Comparison of ENCODE assay signal across 8 mouse cellular contexts in genomic region chr11:114066951-114067762, GRCm38 (mm10). TPM values are rescaled to one million over a fixed set of nuclear protein-coding genes. Genes with fewer than 3 reads are reported as not detected.
DNase-seq lines count a peak whose midpoint lies in the region; ATAC-seq and TF ChIP-seq lines count a peak whose summit lies in the region.

Sdk2 (minus strand) TSS chr11:114067046.

- peak; percentile 34 for DNase-seq in WW6 (ENCODE audit: low read depth, low spot score)
- peak; percentile 30 for DNase-seq in cerebellum, adult 9-11 months
- DNase-seq in frontal cortex, postnatal 10 days (ENCODE audit: low spot score in 2 of 2) = peak; percentile 70 to 82
- peak; percentile 82 for DNase-seq in limb, embryonic 10.5 days (ENCODE audit: low spot score)
- DNase-seq in midbrain, postnatal 0 days (ENCODE audit: low spot score) = peak; percentile 76

- ATAC-seq in hindbrain, embryonic 16.5 days = peak; percentile 87
- peak; percentile 84 for ATAC-seq in midbrain, postnatal 0 days (ENCODE audit: low FRiP score)
- no peak for ATAC-seq in activated CD4-positive, CD25-positive, alpha-beta regulatory T cell, adult 4 months

- H3K27me3 ChIP-seq in hindbrain, embryonic 16.5 days (replicated peaks; ENCODE audit: control insufficient read depth, insufficient read depth, low read length) = peaks cover 15% of the 10 kb centered on the region
- peaks cover 92% of the 10 kb centered on the region for H3K27me3 ChIP-seq in limb, embryonic 10.5 days (ENCODE audit: low read depth, poor library complexity, severe bottlenecking)
- no peaks in the 10 kb centered on the region for H3K27me3 ChIP-seq in midbrain, postnatal 0 days (ENCODE audit: insufficient read depth, low read length)
- peaks cover 12% of the 10 kb centered on the region for H3K27me3 ChIP-seq in testis, adult 2 months (ENCODE audit: control insufficient read depth, insufficient read depth, low read length)

- peak within 1 kb of the TSS; percentile 87 for H3K4me2 ChIP-seq in hindbrain, embryonic 16.5 days (ENCODE audit: low read length)
- peak within 1 kb of the TSS; percentile 94 for H3K4me2 ChIP-seq in midbrain, postnatal 0 days (ENCODE audit: low read depth, low read length, poor library complexity, severe bottlenecking)

- H3K9ac ChIP-seq in hindbrain, embryonic 16.5 days (ENCODE audit: low read depth, low read length) = peak within 1 kb of the TSS; percentile 85
- H3K9ac ChIP-seq in midbrain, postnatal 0 days (replicated peaks; ENCODE audit: low read length, poor library complexity, severe bottlenecking) = peak within 1 kb of the TSS; percentile 64

- TF ChIP-seq POLR2A in testis, adult 2 months (IDR thresholded peaks at IDR 0.05; ENCODE audit: control insufficient read depth, low read depth, low read length) = no peak

- H3K27ac ChIP-seq in hindbrain, embryonic 16.5 days (ENCODE audit: low read depth, low read length) = peak within 1 kb of the TSS; percentile 90
- H3K27ac ChIP-seq in limb, embryonic 10.5 days = peak within 1 kb of the TSS; percentile 88
- H3K27ac ChIP-seq in midbrain, postnatal 0 days (ENCODE audit: low read depth, low read length) = peak within 1 kb of the TSS; percentile 52
- no peak within 1 kb of the TSS for H3K27ac ChIP-seq in testis, adult 2 months (ENCODE audit: control insufficient read depth, insufficient read depth, low read depth, low read length)

- no peaks in the 10 kb centered on the region for H3K9me3 ChIP-seq in hindbrain, embryonic 16.5 days (ENCODE audit: control insufficient read depth, low read length)
- H3K9me3 ChIP-seq in limb, embryonic 10.5 days (replicated peaks) = no peaks in the 10 kb centered on the region
- H3K9me3 ChIP-seq in midbrain, postnatal 0 days (ENCODE audit: low read length) = no peaks in the 10 kb centered on the region

- no peaks in the 10 kb centered on the region for H3K36me3 ChIP-seq in hindbrain, embryonic 16.5 days (ENCODE audit: control insufficient read depth, insufficient read depth, low read length)
- H3K36me3 ChIP-seq in limb, embryonic 10.5 days = no peaks in the 10 kb centered on the region
- no peaks in the 10 kb centered on the region for H3K36me3 ChIP-seq in midbrain, postnatal 0 days (ENCODE audit: insufficient read depth, low read length)
- no peaks in the 10 kb centered on the region for H3K36me3 ChIP-seq in testis, adult 2 months (ENCODE audit: control insufficient read depth, insufficient read depth, low read length)

- H3K4me1 ChIP-seq in hindbrain, embryonic 16.5 days (ENCODE audit: control insufficient read depth, insufficient read depth, low read depth, low read length) = peaks cover 45% of the 10 kb centered on the region
- H3K4me1 ChIP-seq in limb, embryonic 10.5 days = peaks cover 54% of the 10 kb centered on the region
- H3K4me1 ChIP-seq in midbrain, postnatal 0 days (ENCODE audit: insufficient read depth, low read length) = peaks cover 16% of the 10 kb centered on the region; the same call in 1 of the 2 replicates
- peaks cover 20% of the 10 kb centered on the region for H3K4me1 ChIP-seq in testis, adult 2 months (ENCODE audit: control insufficient read depth, insufficient read depth, low read length)

- TF ChIP-seq CTCF in midbrain, postnatal 0 days (IDR thresholded peaks at IDR 0.05) = peak; percentile 36
- no peak for TF ChIP-seq CTCF in testis, adult 2 months (IDR thresholded peaks at IDR 0.05; ENCODE audit: control insufficient read depth, insufficient read depth, insufficient replicate concordance, low read depth, low read length)

- WGBS in hindbrain, embryonic 16.5 days = 3% methylated on average over 26 of the region's 52 CpGs
- WGBS in limb, embryonic 10.5 days = 1% methylated on average over 45 of the region's 52 CpGs
- 5% methylated on average over 28 of the region's 52 CpGs for WGBS in midbrain, postnatal 0 days

- H3K4me3 ChIP-seq in hindbrain, embryonic 16.5 days (ENCODE audit: low read length) = peak within 1 kb of the TSS; percentile 76
- peak within 1 kb of the TSS; percentile 77 for H3K4me3 ChIP-seq in limb, embryonic 10.5 days
- H3K4me3 ChIP-seq in midbrain, postnatal 0 days (ENCODE audit: low read depth, low read length) = peak within 1 kb of the TSS; percentile 72
- H3K4me3 ChIP-seq in testis, adult 2 months (ENCODE audit: control insufficient read depth, low read depth, low read length) = peak within 1 kb of the TSS; percentile 14

RNA-seq across cellular contexts. Expression of gene Sdk2, which starts in this region (rescaled TPM):
- 3.3 and 3.6 TPM in 2 replicates for polyA plus RNA-seq in hindbrain, embryonic 16.5 days (2015; fragmentation: Nextera tagmentation; extraction: Ambion mirVana)
- polyA plus RNA-seq in limb, embryonic 10.5 days (2016; fragmentation: Nextera tagmentation; extraction: Ambion mirVana) = 0.66 and 1.1 TPM in 2 replicates
- 26.1 and 26.4 TPM in 2 replicates for total RNA-seq in midbrain, postnatal 0 days (2014; rRNA removed)
- polyA plus RNA-seq in midbrain, postnatal 0 days (2015; fragmentation: Nextera tagmentation; extraction: Ambion mirVana) = 2.1 and 2.5 TPM in 2 replicates
- 7.8 and 8.7 TPM in 2 replicates for polyA plus RNA-seq in testis, adult 2 months (2012; rRNA removed)
- not detected for polyA plus RNA-seq in activated CD4-positive, CD25-positive, alpha-beta regulatory T cell, adult 4 months (2017; shearing (Covaris generic))

Comparison
In these comparisons a context has a peak if more than half of its experiments do, and no peak if none do; other contexts are left out.
1. DNase-seq: peak in every context shown above with its lines; median percentile 82 in limb, embryonic 10.5 days; 76 in frontal cortex, postnatal 10 days; 76 in midbrain, postnatal 0 days; 34 in WW6; 30 in cerebellum, adult 9-11 months.
2. H3K4me3 ChIP-seq: peak in every context shown above with its lines; median percentile 77 in limb, embryonic 10.5 days; 76 in hindbrain, embryonic 16.5 days; 72 in midbrain, postnatal 0 days; 14 in testis, adult 2 months.